Mouse (Mus musculus) ES-Bruce4 (cell line): ENCODE measurements around the gene Ddn. TPM values are rescaled to one million over a fixed set of nuclear protein-coding genes. Genes with fewer than 3 reads are reported as not detected.

Experiments
- H3K27ac ChIP-seq: 2 replicates; pipeline ENCODE4 v1.5.1; 2012; ENCODE audit warnings: low read length, inconsistent platforms; ENCODE audit not compliant: insufficient read depth
- H3K27me3 ChIP-seq: 2 replicates; pipeline ENCODE4 v1.6.1; 2012; ENCODE audit warnings: mild to moderate bottlenecking, low read length, inconsistent platforms; ENCODE audit not compliant: control insufficient read depth, poor library complexity, insufficient read depth, severe bottlenecking
- H3K36me3 ChIP-seq: 2 replicates; pipeline ENCODE4 v1.6.1; 2012; ENCODE audit warnings: inconsistent platforms, mild to moderate bottlenecking, low read length, moderate library complexity; ENCODE audit not compliant: control insufficient read depth, poor library complexity, insufficient read depth, severe bottlenecking
- H3K4me1 ChIP-seq: one replicate; pipeline ENCODE4 v1.8.1; 2011; ENCODE audit warnings: low read length; ENCODE audit not compliant: control insufficient read depth, insufficient read depth
- H3K4me3 ChIP-seq: 2 replicates; pipeline ENCODE4 v1.5.1; 2011; ENCODE audit warnings: low read depth, mild to moderate bottlenecking, low read length
- H3K9ac ChIP-seq: 2 replicates; pipeline ENCODE4 v1.6.1; 2012; ENCODE audit warnings: low read depth, mild to moderate bottlenecking, inconsistent platforms; ENCODE audit not compliant: poor library complexity, severe bottlenecking
- H3K9me3 ChIP-seq: replicated peaks from 2 replicates; pipeline ENCODE4 v1.6.1; 2012; ENCODE audit warnings: mild to moderate bottlenecking, low read length, inconsistent platforms; ENCODE audit not compliant: control insufficient read depth, poor library complexity, insufficient read depth, severe bottlenecking
- CTCF ChIP-seq: IDR thresholded peaks from one replicate; pipeline ENCODE4 v1.8.1; 2011; ENCODE audit warnings: low read depth, low read length
- EP300 ChIP-seq: IDR thresholded peaks from 2 replicates; pipeline ENCODE4 v1.6.1; 2011; ENCODE audit warnings: low read depth, low read length; ENCODE audit not compliant: insufficient read depth
- POLR2A ChIP-seq: IDR thresholded peaks from one replicate; pipeline ENCODE4 v1.8.1; 2011; ENCODE audit warnings: low read length; ENCODE audit not compliant: insufficient read depth
- polyA plus RNA-seq: library from polyadenylated mRNA; stranded (reverse); fragments of >200 nt; gene quantifications from 2 replicates; pipeline ENCODE4 v1.2.4, GENCODE M21; 2011; ENCODE audit warnings: low read depth; ENCODE audit not compliant: missing spikeins, insufficient read depth, insufficient read length

Gene Ddn
- polyA plus RNA-seq, 1 experiment = not detected

DNA sequence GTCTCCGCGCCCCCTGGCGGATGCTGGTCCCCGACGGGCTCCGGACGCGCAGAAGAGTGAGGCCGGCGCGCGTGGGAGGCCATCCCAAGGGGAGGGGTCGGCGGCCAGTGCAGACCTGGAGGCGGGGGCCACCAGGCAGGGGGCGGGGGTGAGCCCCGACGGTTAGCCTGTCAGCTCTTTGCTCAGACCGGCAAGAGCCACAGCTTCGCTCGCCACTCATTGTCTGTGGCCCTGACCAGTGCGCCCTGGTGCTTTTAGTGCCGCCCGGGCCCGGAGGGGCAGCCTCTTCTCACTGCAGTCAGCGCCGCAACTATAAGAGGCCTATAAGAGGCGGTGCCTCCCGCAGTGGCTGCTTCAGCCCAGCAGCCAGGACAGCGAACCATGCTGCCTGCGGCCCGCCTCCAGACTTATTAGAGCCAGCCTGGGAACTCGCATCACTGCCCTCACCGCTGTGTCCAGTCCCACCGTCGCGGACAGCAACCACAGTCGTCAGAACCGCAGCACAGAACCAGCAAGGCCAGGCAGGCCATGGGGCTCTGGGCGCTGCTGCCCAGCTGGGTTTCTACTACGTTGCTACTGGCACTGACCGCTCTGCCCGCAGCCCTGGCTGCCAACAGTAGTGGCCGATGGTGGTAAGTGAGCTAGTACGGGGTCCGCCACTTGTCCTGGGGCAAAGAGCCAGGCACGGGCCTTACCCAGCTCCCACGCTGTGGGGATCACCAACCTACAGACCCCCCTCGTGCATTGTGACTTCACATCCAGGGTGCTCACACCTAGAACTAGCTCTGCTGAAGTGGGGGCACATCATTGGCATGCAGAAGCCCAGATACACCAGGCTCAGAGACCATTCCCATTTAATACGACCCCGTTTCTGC lies 19.4 kb downstream of the Ddn start, which contains the start of gene Wnt1:
Gene Wnt1 (plus strand): TSS at position 197 of the 875 bp plus-strand sequence.
- TF ChIP-seq CTCF (peak; percentile 50), POLR2A (no peak)
- H3K36me3 ChIP-seq = no peaks in the 10 kb centered on the region
- peaks cover 19% of the 10 kb centered on the region for H3K27me3 ChIP-seq
- H3K4me1 ChIP-seq = no peaks in the 10 kb centered on the region
- peak within 1 kb of the TSS; percentile 17 for H3K4me3 ChIP-seq
- no peaks in the 10 kb centered on the region for H3K9me3 ChIP-seq
- H3K27ac ChIP-seq = no peak within 1 kb of the TSS
- no peak within 1 kb of the TSS for H3K9ac ChIP-seq

GRCm38 (mm10) chr15:98788972-98789660 lies 20.2 kb downstream of the Ddn start:
- no peaks in the 10 kb centered on the region for H3K36me3 ChIP-seq
- no peaks in the 10 kb centered on the region for H3K4me1 ChIP-seq
- no peak overlapping the region for H3K4me3 ChIP-seq
- no peak overlapping the region for H3K9ac ChIP-seq
- H3K9me3 ChIP-seq = no peaks in the 10 kb centered on the region
- peaks cover 19% of the 10 kb centered on the region for H3K27me3 ChIP-seq
- H3K27ac ChIP-seq = no peak overlapping the region
- no peak for TF ChIP-seq CTCF
- TF ChIP-seq EP300 = no peak
- TF ChIP-seq POLR2A = no peak

DNA sequence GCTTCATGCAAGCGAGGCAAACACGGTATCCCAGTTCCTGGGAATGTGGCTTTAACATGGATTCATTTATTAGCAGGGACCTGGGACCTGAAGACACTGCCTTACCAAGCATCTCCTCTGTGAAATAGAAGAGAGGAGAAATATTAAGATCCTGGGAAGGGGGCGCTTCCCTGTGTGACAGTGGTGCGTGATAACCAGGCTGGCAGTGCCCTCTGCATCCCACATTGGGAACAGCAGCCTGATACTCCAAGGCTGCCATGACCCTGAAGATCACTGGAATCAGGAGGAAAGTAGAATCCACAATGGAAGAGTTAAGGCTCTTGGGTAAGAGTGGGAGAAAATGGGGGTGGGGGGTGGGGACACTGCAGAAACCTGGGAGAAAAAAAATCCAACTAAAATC lies 21.4 kb downstream of the Ddn start:
- H3K4me1 ChIP-seq = no peaks in the 10 kb centered on the region
- no peaks in the 10 kb centered on the region for H3K36me3 ChIP-seq
- H3K27me3 ChIP-seq = peaks cover 19% of the 10 kb centered on the region
- H3K9ac ChIP-seq = no peak overlapping the region
- H3K27ac ChIP-seq = no peak overlapping the region
- TF ChIP-seq CTCF (peak; percentile 50), EP300 (no peak), POLR2A (no peak)
- H3K4me3 ChIP-seq = no peak overlapping the region
- H3K9me3 ChIP-seq = no peaks in the 10 kb centered on the region

DNA sequence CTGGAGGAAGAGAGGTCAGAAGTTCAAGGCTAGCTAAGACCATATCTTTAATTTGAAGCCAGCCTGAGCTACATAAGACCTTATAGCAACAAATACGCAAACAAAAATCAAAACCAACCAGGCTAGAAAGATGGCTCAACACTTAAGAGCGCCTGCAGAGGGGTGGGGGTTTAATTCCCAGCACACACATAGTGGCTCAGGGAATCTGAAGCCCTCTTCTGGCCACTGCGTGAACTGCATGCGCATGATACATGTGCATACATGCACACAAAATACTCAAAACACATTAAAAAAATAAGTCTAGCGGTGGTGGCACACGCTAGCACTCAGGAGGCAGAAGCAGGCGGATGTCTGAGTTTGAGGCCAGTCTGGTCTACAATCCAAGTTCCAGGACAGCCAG lies 23.5 kb downstream of the Ddn start:
- Histone ChIP-seq H3K9ac (no peak overlapping the region), H3K9me3 (no peaks in the 10 kb centered on the region), H3K27ac (no peak overlapping the region), H3K27me3 (peaks cover 5% of the 10 kb centered on the region), H3K36me3 (no peaks in the 10 kb centered on the region), H3K4me1 (no peaks in the 10 kb centered on the region), H3K4me3 (no peak overlapping the region)
- no peak for TF ChIP-seq POLR2A
- TF ChIP-seq CTCF = peak; percentile 66

DNA sequence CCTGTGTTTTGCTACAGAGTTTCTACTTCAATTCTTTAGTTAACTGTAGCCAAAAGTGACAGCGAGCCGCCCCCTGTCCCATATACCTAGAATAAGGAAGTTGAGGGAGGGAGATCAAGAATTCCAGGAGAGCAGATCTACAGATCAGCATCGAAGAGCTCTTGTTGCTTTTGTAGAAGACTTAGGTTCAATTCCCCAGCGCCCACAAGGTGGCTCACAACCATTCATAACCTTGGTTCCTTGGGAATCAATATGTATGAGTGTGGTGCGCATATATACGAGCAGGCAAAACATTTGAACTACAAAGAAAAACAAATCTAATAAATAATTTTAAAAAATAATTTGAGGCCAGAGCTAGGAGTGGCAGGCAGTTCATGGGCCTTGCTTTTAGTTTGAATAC lies 28.1 kb downstream of the Ddn start:
- Histone ChIP-seq H3K27me3 (peaks cover 25% of the 10 kb centered on the region), H3K4me1 (no peaks in the 10 kb centered on the region), H3K27ac (no peak overlapping the region), H3K9ac (no peak overlapping the region), H3K36me3 (no peaks in the 10 kb centered on the region), H3K9me3 (no peaks in the 10 kb centered on the region), H3K4me3 (no peak overlapping the region)
- no peak for TF ChIP-seq EP300
- TF ChIP-seq CTCF = no peak
- TF ChIP-seq POLR2A = no peak

GRCm38 (mm10) chr15:98780573-98780972 lies 28.7 kb downstream of the Ddn start:
- no peaks in the 10 kb centered on the region for H3K9me3 ChIP-seq
- no peaks in the 10 kb centered on the region for H3K4me1 ChIP-seq
- H3K27ac ChIP-seq = no peak overlapping the region
- peaks cover 30% of the 10 kb centered on the region for H3K27me3 ChIP-seq
- no peak overlapping the region for H3K4me3 ChIP-seq
- no peaks in the 10 kb centered on the region for H3K36me3 ChIP-seq
- peak; percentile 29 for TF ChIP-seq CTCF
- TF ChIP-seq EP300 = no peak
- no peak overlapping the region for H3K9ac ChIP-seq
